Mouse (Mus musculus) layer of hippocampus, adult 9-11 months (tissue): Measurements from ENCODE around the gene Smco3.
A peak's percentile ranks its signal among the peaks of the same experiment; 100 is the strongest.
"Not testable (repeated sequence)": the region's sequence is repeated elsewhere in the genome, so short reads cannot be mapped to it uniquely, and the experiment has no call there.

Experiments used
- DNase-seq: peaks from one replicate; pipeline ENCODE4 v3.0.0; 2022

The Smco3 gene

GRCm38 (mm10) chr6:136804705-136805408 lies 30.4 kb downstream of the Smco3 start:
- no peak for DNase-seq

DNA sequence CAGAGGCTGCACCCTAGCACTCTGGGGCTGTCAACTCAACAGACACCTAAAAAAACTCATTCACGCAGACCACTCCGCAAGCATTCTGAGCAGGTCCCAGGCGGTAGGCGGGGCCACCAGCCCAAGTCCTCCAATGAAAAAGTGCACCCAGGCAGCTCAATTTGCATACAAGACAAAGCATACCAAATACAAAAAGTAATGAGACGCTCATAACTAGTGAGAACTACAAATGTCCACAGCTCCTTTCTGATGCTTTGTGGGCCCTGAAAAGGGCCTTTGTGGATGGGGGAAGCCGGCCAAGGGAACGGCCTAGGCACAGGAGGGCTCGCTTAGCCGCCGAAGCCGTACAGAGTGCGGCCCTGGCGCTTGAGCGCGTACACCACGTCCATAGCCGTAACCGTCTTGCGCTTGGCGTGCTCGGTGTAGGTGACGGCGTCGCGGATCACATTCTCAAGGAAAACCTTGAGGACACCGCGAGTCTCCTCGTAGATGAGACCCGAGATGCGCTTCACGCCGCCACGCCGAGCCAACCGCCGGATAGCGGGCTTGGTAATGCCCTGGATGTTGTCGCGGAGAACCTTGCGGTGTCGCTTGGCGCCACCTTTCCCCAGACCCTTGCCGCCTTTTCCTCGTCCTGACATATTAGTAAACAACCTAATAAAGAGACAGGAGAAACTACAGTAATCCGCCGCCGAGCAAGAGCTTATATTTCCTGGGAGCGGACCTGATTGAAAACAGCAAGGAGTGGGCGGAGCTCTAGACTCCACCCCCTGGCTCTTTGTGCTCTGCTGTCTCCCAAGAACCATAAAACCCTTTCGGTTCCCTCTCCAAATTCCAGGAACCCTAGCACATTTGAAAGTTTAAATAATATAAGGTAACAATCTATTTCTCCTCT lies 31.3 kb downstream of the Smco3 start, which contains the start of gene Hist4h4:
Hist4h4 (minus strand) TSS at position 677 of the 895 bp plus-strand sequence.
- DNase-seq, result peak; percentile 96

- no peak for DNase-seq
Measured at GRCm38 (mm10) chr6:136803093-136803738, 32.0 kb downstream of the Smco3 start.

DNA sequence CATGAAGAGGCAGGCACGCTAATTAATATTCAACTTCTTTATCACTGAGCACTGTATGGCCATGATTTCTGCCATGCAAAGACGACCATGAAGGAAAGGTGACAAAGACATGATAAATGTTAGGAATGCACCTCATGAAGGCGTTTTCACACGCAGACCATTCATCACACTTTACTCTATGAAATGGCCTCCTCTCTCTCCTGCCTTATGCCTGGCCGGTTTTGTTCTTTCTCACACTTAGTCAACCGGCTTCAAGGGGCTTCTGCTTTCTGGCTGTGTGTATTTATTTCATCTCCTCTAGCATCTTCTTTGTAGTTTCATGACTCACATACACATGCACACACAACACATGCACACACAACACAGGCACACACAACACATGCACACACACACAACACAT lies 34.0 kb downstream of the Smco3 start:
- DNase-seq, result no peak

- no peak for DNase-seq
Measured at GRCm38 (mm10) chr6:136800710-136801109, 34.5 kb downstream of the Smco3 start.

DNA sequence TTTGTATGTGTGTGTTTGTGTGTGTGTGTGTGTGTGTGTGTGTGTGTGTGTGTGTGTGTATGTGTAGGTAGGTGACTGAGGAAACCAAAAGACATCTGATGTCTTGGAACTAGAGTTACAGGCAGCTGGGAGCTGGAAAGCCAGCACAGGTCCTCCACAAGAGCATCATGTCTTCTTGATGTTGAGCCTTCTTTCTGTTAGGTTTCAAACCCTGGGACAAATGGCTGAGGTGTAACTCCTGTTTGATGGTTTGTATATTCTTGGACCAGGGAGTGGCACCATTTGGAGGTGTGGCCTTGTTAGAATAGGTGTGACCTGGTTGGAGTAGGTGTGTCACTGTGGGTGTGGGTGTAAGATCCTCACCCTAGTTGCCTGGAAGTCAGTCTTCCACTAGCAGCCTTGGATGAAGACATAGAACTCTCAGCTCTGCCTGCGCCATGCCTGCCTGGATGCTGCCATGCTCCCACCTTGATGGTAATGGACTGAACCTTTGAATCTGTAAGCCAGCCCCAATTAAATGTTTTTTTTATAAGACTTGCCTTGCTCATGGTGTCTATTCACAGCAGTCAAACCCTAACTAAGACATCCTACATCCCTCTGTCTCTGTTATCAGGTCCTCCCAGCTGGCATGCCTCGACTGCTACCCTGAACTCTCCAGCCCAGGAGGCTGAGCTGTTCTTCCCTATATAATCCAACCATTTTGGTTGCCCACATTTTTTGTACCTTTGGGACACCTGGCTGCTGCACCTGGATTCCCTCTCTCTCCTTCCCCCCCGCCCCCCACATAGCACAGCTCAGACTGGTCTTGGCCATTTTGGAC lies 37.2 kb downstream of the Smco3 start:
- not testable (repeated sequence) for DNase-seq

- no peak for DNase-seq
Measured at GRCm38 (mm10) chr6:136795850-136796249, 39.4 kb downstream of the Smco3 start.

- DNase-seq, result no peak
Measured at GRCm38 (mm10) chr6:136795110-136795509, 40.1 kb downstream of the Smco3 start.

- no peak for DNase-seq
Measured at GRCm38 (mm10) chr6:136793831-136794525, 41.3 kb downstream of the Smco3 start.

DNA sequence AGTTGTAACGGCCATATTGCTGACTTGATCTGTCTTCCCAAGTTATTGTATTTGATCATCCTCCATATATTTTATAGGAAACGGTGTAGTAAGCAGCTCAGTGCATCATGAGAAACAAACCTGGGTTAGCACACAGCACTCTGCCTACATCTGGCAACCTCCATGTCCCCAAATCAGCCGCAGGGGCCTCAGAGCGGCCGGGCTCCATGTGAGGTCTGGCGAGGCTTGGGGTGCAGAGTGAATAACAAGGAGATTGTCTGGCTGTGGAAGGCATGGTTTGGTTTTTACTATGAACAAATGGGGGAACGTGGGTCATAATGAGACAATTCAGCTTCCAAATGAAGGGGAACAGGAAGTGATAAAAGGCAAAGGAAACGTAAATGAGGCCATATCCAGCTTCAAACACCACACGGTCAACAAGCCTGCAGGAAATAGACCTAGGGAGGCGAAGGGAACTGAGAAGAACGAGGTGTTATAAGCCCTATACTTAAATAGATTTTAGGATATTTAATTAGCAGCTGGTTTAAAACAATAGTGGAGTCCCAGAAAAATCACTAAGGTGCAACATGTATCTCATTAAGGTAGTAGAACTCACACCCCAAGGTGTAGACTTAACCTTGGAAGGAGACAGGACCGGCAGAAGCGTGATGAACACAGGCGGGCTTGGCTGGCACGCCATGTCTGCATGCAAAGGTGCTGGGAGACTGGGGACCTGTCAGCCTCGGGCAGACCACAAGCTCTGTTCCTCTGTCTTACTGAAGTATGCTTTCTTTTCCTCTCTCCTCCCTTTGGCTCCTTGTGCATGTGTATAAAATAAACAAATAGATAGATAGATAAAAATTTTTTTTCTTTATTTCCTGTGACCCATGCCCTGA lies 42.1 kb downstream of the Smco3 start:
- DNase-seq, result no peak

GRCm38 (mm10) chr6:136789391-136789971 lies 45.8 kb downstream of the Smco3 start:
- DNase-seq, result no peak

DNA sequence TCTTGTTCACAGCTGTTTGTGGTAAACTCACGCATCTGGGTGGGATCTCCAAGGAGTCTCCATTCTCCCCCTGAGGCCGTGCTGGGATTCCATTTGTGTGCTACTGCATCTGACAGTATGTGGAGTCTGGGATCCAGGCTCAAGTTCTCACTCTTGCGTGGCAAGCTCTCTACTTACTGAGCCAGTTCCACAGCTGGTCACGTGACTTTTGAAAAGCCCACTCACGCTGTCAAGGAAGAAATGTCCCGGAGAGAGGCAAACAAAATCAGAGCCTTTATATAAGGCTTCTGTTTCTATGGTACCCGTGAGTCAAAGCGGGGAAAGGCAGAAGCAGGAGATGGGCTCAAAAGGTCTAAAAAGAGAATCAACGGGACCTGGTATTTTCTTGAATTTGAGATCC lies 52.5 kb downstream of the Smco3 start:
- DNase-seq, result peak; percentile 33

DNA sequence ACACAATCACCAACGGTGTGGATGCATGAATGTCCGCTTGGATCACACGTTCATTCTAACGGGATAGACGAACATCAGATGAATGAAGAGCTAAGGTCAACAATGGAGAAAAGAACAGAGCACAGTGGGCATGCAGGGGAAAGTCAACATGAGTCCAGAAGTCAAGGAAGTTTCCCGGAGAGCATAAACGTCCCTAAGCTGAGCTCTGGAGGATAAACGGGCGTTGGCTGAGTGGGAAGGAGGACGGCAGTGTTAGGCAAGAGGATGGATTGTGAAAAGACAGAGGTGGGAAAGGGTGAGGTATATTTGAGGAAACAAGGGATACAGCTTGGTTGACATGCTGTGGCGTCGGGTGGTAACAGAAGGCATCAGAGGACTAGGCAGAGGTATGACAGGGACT lies 53.1 kb downstream of the Smco3 start:
- DNase-seq, result no peak

DNA sequence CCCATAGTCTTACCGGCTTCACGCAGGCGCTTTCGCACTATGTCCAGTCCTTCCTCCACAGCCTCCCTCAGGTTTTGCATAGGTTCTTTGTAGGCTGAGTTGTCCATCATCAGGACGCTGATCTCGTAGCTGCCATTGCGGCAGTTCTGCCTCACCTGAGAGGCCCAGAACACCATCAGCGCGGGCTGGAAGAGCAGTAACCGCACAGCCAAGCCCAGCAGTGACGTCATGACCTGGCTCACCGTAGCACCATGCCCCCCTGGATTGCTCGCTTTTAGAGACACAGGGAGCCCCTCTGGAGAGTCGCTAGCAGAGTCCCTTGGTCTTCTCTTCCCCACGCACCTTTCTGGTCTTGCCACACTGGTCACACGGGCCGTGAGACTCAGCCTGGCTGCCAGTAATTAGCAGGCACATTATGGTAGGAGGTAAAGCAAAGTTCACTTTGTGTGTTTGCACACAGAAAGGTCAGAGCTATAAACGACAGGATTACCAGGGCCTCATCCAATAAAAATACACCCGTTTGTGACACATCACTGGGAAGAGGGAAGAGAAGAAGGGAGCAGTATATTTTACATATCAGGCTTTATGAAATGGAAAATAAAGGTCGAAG lies 53.8 kb downstream of the Smco3 start, which contains the start of gene Gucy2c:
Gucy2c (minus strand) TSS at position 389 of the 610 bp plus-strand sequence.
- DNase-seq, result no peak
